Mouse (Mus musculus) liver, embryonic 15.5 days (tissue): Measurements from ENCODE around the gene Gfer. TPM values are rescaled to one million over a fixed set of nuclear protein-coding genes. Genes with fewer than 3 reads are reported as not detected.

ENCODE experiments used
- ATAC-seq: fragments of 200-750 bp; cut with Nextera tagmentation; 2 replicates; pipeline ENCODE4 v1.8.0; 2017; ENCODE audit warnings: moderate number of reproducible peaks, mild to moderate bottlenecking, moderate library complexity; ENCODE audit not compliant: insufficient read depth
- H3K27ac ChIP-seq: fragments of 300-500 bp; sonication (generic); replicated peaks from 2 replicates; pipeline ENCODE4 v1.5.1; 2015; ENCODE audit warnings: mild to moderate bottlenecking, inconsistent platforms
- H3K27me3 ChIP-seq: fragments of 300-500 bp; sonication (generic); 2 replicates; pipeline ENCODE4 v1.6.1; 2015; ENCODE audit warnings: mild to moderate bottlenecking, inconsistent platforms
- H3K36me3 ChIP-seq: fragments of 300-500 bp; sonication (generic); replicated peaks from 2 replicates; pipeline ENCODE4 v1.6.1; 2015; ENCODE audit warnings: moderate library complexity, mild to moderate bottlenecking, inconsistent platforms
- H3K4me1 ChIP-seq: fragments of 300-500 bp; sonication (generic); replicated peaks from 2 replicates; pipeline ENCODE4 v1.6.1; 2015; ENCODE audit warnings: inconsistent platforms
- H3K4me2 ChIP-seq: fragments of 300-500 bp; sonication (generic); 2 replicates; pipeline ENCODE4 v1.6.1; 2015; ENCODE audit warnings: moderate library complexity, mild to moderate bottlenecking, inconsistent platforms
- H3K4me3 ChIP-seq: fragments of 300-500 bp; sonication (generic); replicated peaks from 2 replicates; pipeline ENCODE4 v1.5.1; 2015; ENCODE audit warnings: mild to moderate bottlenecking, inconsistent platforms
- H3K9ac ChIP-seq: fragments of 300-500 bp; sonication (generic); 2 replicates; pipeline ENCODE4 v1.6.1; 2015; ENCODE audit warnings: moderate library complexity, mild to moderate bottlenecking, inconsistent platforms
- H3K9me3 ChIP-seq: fragments of 300-500 bp; sonication (generic); replicated peaks from 2 replicates; pipeline ENCODE4 v1.6.1; 2016; ENCODE audit warnings: inconsistent platforms
- WGBS: fragments of 180-500 bp; shearing (Covaris S2); methylation state at CpG from one replicate; pipeline ENCODE4 v1.1.7; 2015; ENCODE audit warnings: mixed read lengths; ENCODE audit not compliant: insufficient replicate concordance; 5-methylcytosine and 5-hydroxymethylcytosine counted together
- polyA plus RNA-seq: library from polyadenylated mRNA; unstranded; fragments of >200 nt; fragmentation: Nextera tagmentation; extraction: Ambion mirVana; gene quantifications from 2 replicates; pipeline ENCODE4 v1.2.1, GENCODE M21; 2015

Gfer gene
- polyA plus RNA-seq, 1 experiment from 2014 or later, result 25.2 TPM

DNA sequence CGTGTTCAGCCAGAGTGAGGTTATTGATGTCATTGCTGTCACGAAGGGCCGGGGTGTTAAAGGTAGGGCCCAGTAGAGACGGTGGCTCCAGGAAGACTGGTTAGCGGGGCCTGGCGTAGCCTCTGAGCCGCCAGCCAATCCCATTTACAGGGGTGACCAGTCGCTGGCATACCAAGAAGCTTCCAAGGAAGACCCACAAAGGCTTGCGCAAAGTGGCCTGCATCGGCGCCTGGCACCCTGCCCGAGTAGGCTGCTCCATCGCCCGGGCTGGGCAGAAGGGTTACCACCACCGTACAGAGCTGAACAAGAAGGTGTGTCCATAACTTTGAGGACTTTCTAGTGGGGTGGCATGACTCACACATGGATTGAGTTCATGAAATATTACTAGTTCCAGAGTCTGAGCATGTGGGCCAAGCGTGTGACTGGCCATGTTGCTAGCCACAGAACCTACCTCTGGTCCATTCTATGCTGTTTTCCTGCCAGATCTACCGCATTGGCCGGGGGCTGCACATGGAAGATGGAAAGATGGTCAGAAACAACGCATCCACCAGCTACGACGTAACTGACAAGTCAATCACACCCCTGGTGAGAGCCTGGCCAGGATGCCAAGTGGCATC is 37.6 kb upstream of the Gfer start:
- H3K4me1 ChIP-seq, result peaks cover 35% of the 10 kb centered on the region
- H3K9me3 ChIP-seq, result no peaks in the 10 kb centered on the region
- no peak for ATAC-seq
- no peak overlapping the region for H3K9ac ChIP-seq
- no peaks in the 10 kb centered on the region for H3K36me3 ChIP-seq
- no peak overlapping the region for H3K4me2 ChIP-seq
- no peak overlapping the region for H3K27ac ChIP-seq
- H3K4me3 ChIP-seq, result no peak overlapping the region
- 0 out of 2 replicates have a peak, but pooled peaks cover 2% of the 10 kb centered on the region for H3K27me3 ChIP-seq
- 80% methylated on average over 21 of the region's 21 CpGs for WGBS

DNA sequence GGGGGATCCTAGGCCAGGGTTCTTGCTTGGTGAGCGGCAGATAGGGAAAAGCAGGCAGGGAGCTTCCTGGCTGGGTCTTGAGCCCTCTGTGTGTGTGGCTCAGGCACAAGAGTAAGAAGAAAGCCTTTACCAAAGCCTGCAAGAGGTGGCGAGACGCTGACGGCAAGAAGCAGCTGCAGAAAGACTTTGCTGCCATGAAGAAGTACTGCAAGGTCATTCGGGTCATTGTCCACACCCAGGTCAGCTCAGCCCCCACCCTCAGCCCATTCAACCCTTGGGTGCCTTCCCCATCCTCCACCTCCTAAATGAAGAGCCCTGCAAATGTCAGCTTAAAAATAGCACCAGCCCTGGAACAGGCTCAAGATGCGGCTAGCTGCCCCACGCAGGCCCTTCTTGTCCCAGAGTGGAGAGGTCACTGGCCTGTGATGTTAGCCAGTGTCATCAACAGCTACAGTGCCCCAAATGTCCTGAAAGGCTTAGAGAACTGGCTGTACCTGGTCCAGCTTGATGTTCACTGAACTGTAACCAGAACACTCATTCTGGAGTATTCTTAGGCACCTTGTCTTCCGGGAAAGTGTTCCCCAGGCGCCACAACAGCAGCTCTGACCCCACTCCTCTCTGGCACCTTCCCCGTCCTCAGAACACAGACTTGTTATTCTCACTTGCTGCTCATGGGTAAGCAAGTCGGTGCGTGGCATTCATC is 36.4 kb upstream of the Gfer start:
- WGBS, result 67% methylated on average over 12 of the region's 12 CpGs
- Histone ChIP-seq H3K4me2 (no peak overlapping the region), H3K4me1 (peaks cover 24% of the 10 kb centered on the region), H3K27ac (no peak overlapping the region), H3K9me3 (no peaks in the 10 kb centered on the region), H3K4me3 (no peak overlapping the region), H3K36me3 (no peaks in the 10 kb centered on the region), H3K27me3 (peaks cover 12% of the 10 kb centered on the region; the same call in 1 of the 2 replicates), H3K9ac (no peak overlapping the region)
- no peak for ATAC-seq

DNA sequence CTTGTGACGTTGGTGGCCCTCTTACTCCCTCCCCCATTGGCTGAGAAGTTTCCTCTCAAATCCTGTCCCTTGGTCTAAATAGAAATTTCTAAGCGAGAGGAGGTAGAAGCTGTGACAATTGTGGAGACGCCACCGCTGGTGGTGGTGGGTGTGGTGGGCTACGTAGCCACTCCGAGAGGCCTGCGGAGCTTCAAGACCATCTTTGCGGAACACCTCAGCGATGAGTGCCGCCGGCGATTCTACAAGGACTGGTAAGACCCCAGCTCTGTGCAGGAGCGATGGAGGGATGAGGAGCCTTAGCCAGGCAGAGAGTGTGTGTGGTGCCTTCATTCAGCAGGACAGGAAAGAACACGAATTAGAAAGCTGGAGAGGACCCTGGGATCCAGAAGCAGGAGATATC is 34.8 kb upstream of the Gfer start:
- 73% methylated on average over 14 of the region's 14 CpGs for WGBS
- Histone ChIP-seq H3K4me3 (no peak overlapping the region), H3K27ac (no peak overlapping the region), H3K4me1 (peaks cover 16% of the 10 kb centered on the region), H3K9ac (no peak overlapping the region), H3K9me3 (no peaks in the 10 kb centered on the region), H3K4me2 (no peak overlapping the region), H3K27me3 (peaks cover 13% of the 10 kb centered on the region; the same call in 1 of the 2 replicates), H3K36me3 (no peaks in the 10 kb centered on the region)
- ATAC-seq, result no peak

DNA sequence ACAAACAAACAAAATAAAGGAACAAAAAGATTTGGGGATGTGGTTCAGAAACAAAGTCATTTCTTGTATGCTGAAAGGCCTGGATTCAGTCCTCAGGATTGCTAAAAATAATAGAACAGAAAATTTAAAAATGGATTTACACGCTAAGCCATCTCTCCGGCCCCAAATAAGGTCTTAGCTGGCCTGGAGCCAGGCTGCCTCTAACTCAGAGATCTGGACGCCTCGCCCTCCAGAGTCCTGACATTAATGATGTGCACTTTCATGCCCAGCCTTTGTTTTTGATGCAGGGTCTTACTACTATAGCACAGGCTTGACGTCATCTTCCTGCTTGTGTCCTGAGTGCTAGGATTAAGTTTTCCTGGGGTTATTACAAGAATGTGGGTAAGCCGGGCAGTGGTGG is 33.1 kb upstream of the Gfer start:
- H3K27ac ChIP-seq, result no peak overlapping the region
- H3K4me3 ChIP-seq, result no peak overlapping the region
- H3K27me3 ChIP-seq, result peaks cover 13% of the 10 kb centered on the region; the same call in 1 of the 2 replicates
- no peak for ATAC-seq
- H3K9ac ChIP-seq, result no peak overlapping the region
- H3K4me1 ChIP-seq, result peaks cover 10% of the 10 kb centered on the region
- H3K4me2 ChIP-seq, result no peak overlapping the region
- no peaks in the 10 kb centered on the region for H3K36me3 ChIP-seq
- WGBS, result 68% methylated on average over 6 of the region's 6 CpGs
- no peaks in the 10 kb centered on the region for H3K9me3 ChIP-seq

DNA sequence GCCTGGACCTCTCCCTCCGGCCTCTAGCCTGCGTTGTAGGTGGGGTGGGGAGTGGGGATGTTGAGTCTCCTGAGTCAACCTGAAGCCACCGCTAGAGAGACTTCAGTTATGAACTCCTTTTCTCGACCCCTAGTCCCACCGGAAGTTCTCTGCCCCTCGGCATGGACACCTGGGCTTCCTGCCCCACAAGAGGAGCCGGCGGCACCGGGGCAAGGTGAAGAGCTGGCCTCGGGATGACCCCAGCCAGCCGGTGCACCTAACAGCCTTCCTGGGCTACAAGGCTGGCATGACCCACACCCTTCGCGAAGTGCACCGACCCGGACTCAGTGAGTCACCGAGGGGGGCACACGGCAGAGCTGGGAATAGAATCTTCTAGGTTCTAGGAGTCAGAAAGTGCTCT is 32.2 kb upstream of the Gfer start:
- no peak overlapping the region for H3K4me2 ChIP-seq
- peaks cover 16% of the 10 kb centered on the region for H3K4me1 ChIP-seq
- H3K27ac ChIP-seq, result no peak overlapping the region
- H3K27me3 ChIP-seq, result peaks cover 13% of the 10 kb centered on the region; the same call in 1 of the 2 replicates
- 69% methylated on average over 17 of the region's 17 CpGs for WGBS
- ATAC-seq, result no peak
- no peaks in the 10 kb centered on the region for H3K36me3 ChIP-seq
- H3K9ac ChIP-seq, result no peak overlapping the region
- H3K4me3 ChIP-seq, result no peak overlapping the region
- no peaks in the 10 kb centered on the region for H3K9me3 ChIP-seq

DNA sequence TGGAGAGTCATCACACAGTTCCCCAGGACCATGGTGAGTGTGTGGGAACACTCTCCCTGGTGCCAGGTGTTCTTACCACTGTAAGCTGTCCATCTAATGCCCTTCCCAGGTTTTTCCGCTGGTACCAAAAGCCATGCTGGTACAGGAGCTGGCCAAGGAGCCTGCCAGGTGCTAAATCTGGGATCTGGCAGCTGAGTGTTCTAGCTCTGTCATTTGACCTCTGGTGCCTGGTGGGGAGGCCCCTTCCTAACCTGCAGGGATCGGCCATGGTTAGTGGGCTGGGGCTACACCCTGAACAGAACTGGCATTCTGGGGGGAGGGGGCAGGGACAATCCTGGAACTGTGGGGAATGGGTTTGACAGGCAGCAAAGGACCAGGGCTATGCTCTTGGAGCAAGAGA is 31.7 kb upstream of the Gfer start, which contains the start of gene Rpl3l:
TSS of gene Rpl3l (plus strand) at position 203 of the 400 bp plus-strand sequence.
- 65% methylated on average over 2 of the region's 2 CpGs for WGBS
- no peak within 1 kb of the TSS for H3K4me3 ChIP-seq

DNA sequence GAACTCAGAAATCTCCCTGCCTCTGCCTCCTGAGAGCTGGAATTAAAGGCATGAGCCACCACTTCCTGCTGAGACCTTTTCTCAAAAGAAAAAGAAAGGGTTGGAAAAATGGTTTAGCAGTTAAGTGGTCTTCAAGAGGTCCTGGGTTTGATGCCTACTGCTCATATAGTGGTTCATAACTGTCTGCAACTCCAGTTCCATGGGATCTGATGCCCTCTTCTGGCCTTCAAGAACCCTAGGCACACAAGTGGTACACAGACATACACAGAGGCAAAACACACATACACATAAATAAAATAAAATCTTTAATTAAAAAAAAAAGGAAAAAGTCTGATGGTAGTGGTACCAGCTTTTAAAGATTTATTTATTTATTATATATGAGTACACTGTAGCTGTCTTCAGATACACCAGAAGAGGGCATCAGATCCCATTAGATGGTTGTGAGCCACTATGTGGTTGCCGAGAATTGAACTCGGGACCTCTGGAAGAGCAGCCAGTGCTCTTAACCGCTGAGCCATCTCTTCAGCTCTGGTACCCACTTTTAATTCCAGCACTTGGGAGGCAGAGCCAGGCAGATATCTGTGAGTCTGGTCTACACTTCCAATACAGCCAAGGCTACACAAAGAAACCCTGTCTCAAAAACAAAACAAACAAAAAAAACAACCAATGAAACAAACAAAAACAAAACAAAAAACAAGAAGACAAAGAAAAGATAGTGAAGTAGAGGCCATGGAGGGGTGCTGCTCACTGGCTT is 29.9 kb upstream of the Gfer start:
- ATAC-seq, result no peak

More for the DNA sequence above, 31.7 kb upstream of the Gfer start, which contains the start of gene Rpl3l:
- Histone ChIP-seq H3K9me3 (no peaks in the 10 kb centered on the region), H3K27ac (no peak within 1 kb of the TSS), H3K36me3 (peaks cover 1% of the 10 kb centered on the region), H3K4me1 (peaks cover 22% of the 10 kb centered on the region), H3K9ac (no peak within 1 kb of the TSS), H3K4me2 (no peak within 1 kb of the TSS), H3K27me3 (peaks cover 13% of the 10 kb centered on the region; the same call in 1 of the 2 replicates)
- ATAC-seq, result no peak

DNA sequence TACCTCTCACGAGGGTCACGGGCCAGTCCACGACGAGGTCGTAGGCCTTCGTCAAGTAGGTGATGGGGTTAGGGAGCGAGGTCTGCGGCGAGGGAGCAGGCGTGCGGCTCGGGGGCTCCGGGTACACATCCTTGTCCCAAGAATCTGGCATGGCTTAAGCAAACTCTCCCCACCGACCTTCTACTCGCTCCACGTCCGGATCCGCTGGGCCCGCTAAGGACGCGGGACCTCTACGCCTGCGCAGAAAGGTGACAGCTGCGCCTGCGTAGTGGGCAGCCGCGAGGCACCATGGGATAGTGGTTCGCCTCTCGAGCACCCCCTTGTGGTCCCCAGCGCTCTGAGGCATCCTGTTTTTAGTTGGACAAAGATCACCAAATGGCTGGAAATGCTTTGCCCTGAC is 28.2 kb upstream of the Gfer start, which contains the start of gene Ndufb10:
TSS of gene Ndufb10 (minus strand) at position 295 of the 400 bp plus-strand sequence.
- Histone ChIP-seq H3K4me2 (peak within 1 kb of the TSS; percentile 89), H3K4me3 (peak within 1 kb of the TSS; percentile 92), H3K36me3 (peaks cover 17% of the 10 kb centered on the region), H3K4me1 (peaks cover 41% of the 10 kb centered on the region), H3K27me3 (peaks cover 10% of the 10 kb centered on the region; the same call in 1 of the 2 replicates), H3K9ac (peak within 1 kb of the TSS; percentile 90), H3K9me3 (no peaks in the 10 kb centered on the region), H3K27ac (peak within 1 kb of the TSS; percentile 88)
- WGBS, result under 1% methylated on average over 30 of the region's 30 CpGs
- peak; percentile 66 for ATAC-seq

More for the DNA sequence above, 29.9 kb upstream of the Gfer start:
- Histone ChIP-seq H3K9me3 (no peaks in the 10 kb centered on the region), H3K4me1 (peaks cover 38% of the 10 kb centered on the region), H3K36me3 (peaks cover 17% of the 10 kb centered on the region), H3K4me2 (no peak overlapping the region), H3K27me3 (peaks cover 12% of the 10 kb centered on the region; the same call in 1 of the 2 replicates), H3K9ac (no peak overlapping the region), H3K4me3 (no peak overlapping the region), H3K27ac (no peak overlapping the region)
- 55% methylated on average over 3 of the region's 3 CpGs for WGBS

DNA sequence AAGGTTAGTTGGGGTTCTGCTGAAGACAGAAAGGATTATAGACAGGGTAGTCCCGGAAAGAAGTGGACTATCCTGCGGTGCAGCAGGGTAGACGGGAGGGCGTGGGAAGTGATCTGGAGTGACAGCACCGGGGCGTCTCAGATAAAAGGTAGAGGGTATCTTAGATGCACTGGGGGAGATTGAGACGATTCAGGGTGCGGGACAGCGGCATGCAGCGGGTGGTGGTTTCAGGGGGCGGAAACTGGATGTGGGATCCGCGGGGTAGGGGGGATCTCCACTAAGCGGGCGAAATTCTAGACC is 27.9 kb upstream of the Gfer start:
- H3K9me3 ChIP-seq, result no peaks in the 10 kb centered on the region
- peaks cover 45% of the 10 kb centered on the region for H3K4me1 ChIP-seq
- peaks cover 10% of the 10 kb centered on the region; the same call in 1 of the 2 replicates for H3K27me3 ChIP-seq
- peak overlapping the region; percentile 90 for H3K9ac ChIP-seq
- H3K4me2 ChIP-seq, result peak overlapping the region; percentile 89
- under 1% methylated on average over 15 of the region's 15 CpGs for WGBS
- H3K36me3 ChIP-seq, result peaks cover 17% of the 10 kb centered on the region
- peak overlapping the region; percentile 88 for H3K27ac ChIP-seq
- peak; percentile 54 for ATAC-seq
- H3K4me3 ChIP-seq, result peak overlapping the region; percentile 92

DNA sequence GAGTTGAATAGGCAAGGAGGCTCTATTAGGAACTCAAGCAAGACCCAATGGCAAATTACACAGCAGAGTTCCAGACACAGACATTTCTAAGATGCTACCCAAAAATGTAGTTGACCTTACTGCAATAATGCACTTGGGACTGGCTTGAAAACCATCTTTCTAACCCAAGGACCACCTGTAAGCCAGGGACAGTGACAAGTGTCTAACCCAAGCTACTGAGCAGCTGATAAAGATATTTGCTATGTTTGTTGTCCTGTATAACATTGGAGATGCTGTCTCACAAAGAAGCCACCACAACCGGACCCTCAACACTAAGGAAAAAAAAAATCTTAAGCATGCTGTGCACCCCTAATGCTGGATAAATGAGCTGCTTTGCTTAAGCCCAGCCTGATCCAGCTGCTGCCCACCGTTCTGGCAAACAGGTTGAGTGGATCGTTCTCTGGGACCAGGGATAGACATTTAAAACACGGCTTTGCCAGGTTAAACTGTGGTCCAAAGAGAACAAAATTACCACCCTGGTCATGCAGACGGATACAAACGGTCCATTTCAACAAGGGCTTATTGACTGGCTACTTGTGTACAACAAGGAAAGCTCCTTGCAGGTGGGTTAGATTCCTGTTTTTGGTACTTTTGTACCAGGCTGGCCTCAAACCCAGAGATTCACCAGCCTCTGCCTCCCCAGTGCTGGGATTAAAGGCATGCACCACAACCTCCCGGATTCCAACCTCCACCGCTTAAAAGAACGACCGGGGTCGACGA is 27.3 kb upstream of the Gfer start:
- no peak for ATAC-seq
- peaks cover 10% of the 10 kb centered on the region; the same call in 1 of the 2 replicates for H3K27me3 ChIP-seq
- H3K4me2 ChIP-seq, result peak overlapping the region; percentile 89
- peak overlapping the region; percentile 92 for H3K4me3 ChIP-seq
- peaks cover 50% of the 10 kb centered on the region for H3K4me1 ChIP-seq
- no peaks in the 10 kb centered on the region for H3K9me3 ChIP-seq
- peak overlapping the region; percentile 88 for H3K27ac ChIP-seq
- under 1% methylated on average over 12 of the region's 12 CpGs for WGBS
- peaks cover 17% of the 10 kb centered on the region for H3K36me3 ChIP-seq
- H3K9ac ChIP-seq, result peak overlapping the region; percentile 90
